Mouse (Mus musculus) MEL-GATA-1-ER (cell line): ENCODE data around the gene Frem2.

Experiments used
- DNase-seq: peaks from one replicate; pipeline ENCODE4 v3.0.0-alpha.2; 2012; ENCODE audit warnings: low read depth; ENCODE audit errors: extremely low read depth

The Frem2 gene

DNA sequence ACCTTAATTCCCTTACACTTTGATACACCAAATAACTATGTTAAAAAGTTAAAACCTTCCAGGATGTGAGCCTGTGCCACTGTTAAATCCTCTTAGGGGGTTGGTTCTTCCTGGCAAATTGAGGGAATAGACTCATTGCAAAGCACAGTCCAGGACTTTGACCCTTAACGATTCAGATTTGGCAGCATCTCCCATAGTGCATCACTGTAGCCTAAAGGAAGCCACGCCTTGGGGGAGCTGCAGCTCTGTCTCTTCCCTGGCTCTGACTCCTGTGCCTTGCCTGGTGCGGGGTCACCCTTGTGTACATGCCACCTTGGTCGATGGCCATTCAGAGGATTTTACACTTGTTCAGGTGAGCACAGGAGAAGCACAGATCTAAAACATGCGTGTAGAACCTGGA is 187.5 kb downstream of the Frem2 start:
- no peak for DNase-seq

- no peak for DNase-seq
These were observed 189.8 kb downstream of the Frem2 start for GRCm38 (mm10) chr3:53467356-53467755.

DNA sequence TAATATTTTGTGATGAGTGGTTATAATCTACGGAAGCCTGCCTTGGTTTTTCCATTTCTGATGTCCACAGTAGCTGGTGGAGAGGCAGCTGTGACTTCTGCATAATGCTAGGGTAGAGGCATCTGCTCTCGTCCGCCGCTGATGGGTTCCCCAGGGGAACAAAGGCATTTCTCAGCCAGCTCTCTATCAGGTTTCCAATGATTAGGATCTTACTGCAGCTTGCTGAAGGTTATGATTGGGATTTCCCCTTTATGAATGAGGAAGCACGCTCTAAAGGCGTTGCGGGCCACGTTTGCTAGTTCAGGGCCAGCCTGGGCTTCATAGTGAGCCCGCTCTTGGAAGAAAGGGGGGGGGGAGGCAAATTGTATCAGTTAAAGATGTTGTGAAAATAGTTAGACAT is 190.7 kb downstream of the Frem2 start:
- peak; percentile 41 for DNase-seq

GRCm38 (mm10) chr3:53465330-53465729 is 191.8 kb downstream of the Frem2 start:
- DNase-seq, result peak; percentile 13

GRCm38 (mm10) chr3:53464146-53464698 is 192.9 kb downstream of the Frem2 start:
- peak; percentile 40 for DNase-seq
